Mouse (Mus musculus): ENCODE data around the gene Txndc2. TPM values are rescaled to one million over a fixed set of nuclear protein-coding genes. Genes with fewer than 3 reads are reported as not detected.

Gene Txndc2
- polyA plus RNA-seq, 1 experiment: not detected

GRCm38 (mm10) chr17:65597857-65598486, 44.0 kb downstream of the Txndc2 start:
- no peaks in the 10 kb centered on the region for H3K4me1 ChIP-seq (replicated peaks; ENCODE audit: control insufficient read depth, insufficient read depth, low read length)
- no peaks in the 10 kb centered on the region for H3K27me3 ChIP-seq (ENCODE audit: control insufficient read depth, insufficient read depth, low read length)
- no peak for TF ChIP-seq POLR2A (IDR thresholded peaks at IDR 0.05; ENCODE audit: control insufficient read depth, extremely low read depth, insufficient read depth, low read length, poor library complexity)
- TF ChIP-seq CTCF (IDR thresholded peaks at IDR 0.05; ENCODE audit: borderline replicate concordance, control insufficient read depth, extremely low read depth, insufficient read depth, low read length, poor library complexity): no peak
- peaks cover 2% of the 10 kb centered on the region for H3K36me3 ChIP-seq (ENCODE audit: control insufficient read depth, insufficient read depth, low read length)
- no peak for DNase-seq
- WGBS: 97% methylated on average over 3 of the region's 3 CpGs
- H3K27ac ChIP-seq (ENCODE audit: control insufficient read depth, insufficient read depth, low read length): no peak overlapping the region
- H3K4me3 ChIP-seq (ENCODE audit: control insufficient read depth, insufficient read depth, low read length): no peak overlapping the region

- WGBS: 97% methylated on average over 8 of the region's 8 CpGs
- TF ChIP-seq POLR2A (IDR thresholded peaks at IDR 0.05; ENCODE audit: control insufficient read depth, extremely low read depth, insufficient read depth, low read length, poor library complexity) (no peak), CTCF (IDR thresholded peaks at IDR 0.05; ENCODE audit: borderline replicate concordance, control insufficient read depth, extremely low read depth, insufficient read depth, low read length, poor library complexity) (no peak)
- Histone ChIP-seq H3K4me3 (ENCODE audit: control insufficient read depth, insufficient read depth, low read length) (no peak overlapping the region), H3K36me3 (ENCODE audit: control insufficient read depth, insufficient read depth, low read length) (peaks cover 7% of the 10 kb centered on the region), H3K4me1 (replicated peaks; ENCODE audit: control insufficient read depth, insufficient read depth, low read length) (no peaks in the 10 kb centered on the region), H3K27me3 (ENCODE audit: control insufficient read depth, insufficient read depth, low read length) (no peaks in the 10 kb centered on the region), H3K27ac (ENCODE audit: control insufficient read depth, insufficient read depth, low read length) (no peak overlapping the region)
- no peak for DNase-seq
These were observed 47.3 kb downstream of the Txndc2 start for GRCm38 (mm10) chr17:65594687-65595086.

Other genes with a start within 250 kb of the Txndc2 start
- 0.05 TPM in 1 of 2 replicates, not detected in the other for gene Tmem232, start 101.4 kb downstream of the Txndc2 start, polyA plus RNA-seq (2012; rRNA removed)
- gene Vapa, start 28.6 kb downstream of the Txndc2 start, polyA plus RNA-seq (2012; rRNA removed): 32.9 and 58.0 TPM in 2 replicates
- 4.8 and 6.5 TPM in 2 replicates for gene Rab31, start 130.6 kb upstream of the Txndc2 start, polyA plus RNA-seq (2012; rRNA removed)
- 36.6 and 40.1 TPM in 2 replicates for gene Ppp4r1, start 140.4 kb upstream of the Txndc2 start, polyA plus RNA-seq (2012; rRNA removed)
- gene Ralbp1, start 243.6 kb upstream of the Txndc2 start, polyA plus RNA-seq (2012; rRNA removed): 47.6 and 48.7 TPM in 2 replicates

All from thymus, adult 2 months (tissue).